Mouse (Mus musculus) macrophage (primary cell): Measurements from ENCODE around the gene Sf3a3. TPM values are rescaled to one million over a fixed set of nuclear protein-coding genes. Genes with fewer than 3 reads are reported as not detected.
"Not testable (repeated sequence)": the region's sequence is repeated elsewhere in the genome, so short reads cannot be mapped to it uniquely, and the experiment has no call there.

ENCODE experiments used
- H3K27ac ChIP-seq: fragments of 350-480 bp; formaldehyde crosslinking; 2 replicates; pipeline ENCODE4 v1.9.0; 2021
- H3K36me3 ChIP-seq: fragments of 350-480 bp; formaldehyde crosslinking; 2 replicates; pipeline ENCODE4 v1.9.0; 2021; ENCODE audit errors: inconsistent target
- H3K4me3 ChIP-seq: fragments of 350-480 bp; formaldehyde crosslinking; 2 replicates; pipeline ENCODE4 v1.9.0; 2021; ENCODE audit errors: inconsistent target
- H3K79me2 ChIP-seq: fragments of 350-480 bp; formaldehyde crosslinking; 2 replicates; pipeline ENCODE4 v1.9.0; 2021; ENCODE audit errors: inconsistent target
- WGBS: methylation state at CpG from one replicate; pipeline ENCODE4 v1.1.7; 2026; ENCODE audit warnings: inconsistent platforms; ENCODE audit not compliant: missing documents; 5-methylcytosine and 5-hydroxymethylcytosine counted together
- polyA plus RNA-seq: library from polyadenylated mRNA; stranded (reverse); fragments of 250-400 nt; gene quantifications from 3 replicates; pipeline ENCODE4 v1.2.4, GENCODE M21; 2018; ENCODE audit warnings: inconsistent platforms

The Sf3a3 gene
- polyA plus RNA-seq, 1 experiment from 2014 or later, result 62.7 TPM

DNA sequence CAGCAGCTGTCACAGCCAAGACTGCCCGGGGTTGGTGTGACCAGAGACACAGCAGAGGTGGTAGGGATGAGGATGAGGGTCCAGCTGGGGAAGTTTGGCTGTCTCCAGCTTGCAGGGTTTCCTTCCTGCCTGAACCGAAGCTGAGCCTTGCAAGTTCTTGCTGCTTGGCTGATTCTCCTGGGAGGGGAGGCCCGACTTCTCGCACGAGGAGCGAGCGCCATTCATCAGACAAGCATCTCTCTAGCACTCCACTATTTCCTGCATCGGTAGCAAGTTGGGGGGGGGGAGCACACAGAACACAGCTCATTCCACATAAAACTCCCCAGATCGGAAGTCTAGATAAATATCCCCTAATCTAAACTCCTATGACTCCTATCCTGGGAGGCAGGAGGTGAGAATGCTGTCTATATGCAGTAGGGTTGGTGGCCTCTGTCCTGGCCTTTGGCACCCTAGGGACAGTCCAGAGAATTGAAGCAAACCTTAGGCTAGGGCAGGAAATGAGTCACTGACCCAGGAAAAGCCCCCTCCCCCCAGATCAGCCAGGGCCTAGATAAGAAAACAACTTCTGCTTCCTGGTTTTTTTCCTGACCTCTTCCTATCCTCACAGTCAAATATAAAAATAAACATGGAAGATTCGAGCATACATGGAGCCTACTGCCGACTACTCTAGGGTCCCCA, 9.6 kb upstream of the Sf3a3 start:
- Histone ChIP-seq H3K4me3 (peak overlapping the region; percentile 35), H3K27ac (peak overlapping the region; percentile 99), H3K79me2 (peaks cover 65% of the 10 kb centered on the region), H3K36me3 (peaks cover 9% of the 10 kb centered on the region; the same call in 1 of the 2 replicates)
- 2% methylated on average over 11 of the region's 11 CpGs for WGBS

- WGBS, result 85% methylated on average over 23 of the region's 23 CpGs
- H3K27ac ChIP-seq, result peak overlapping the region; percentile 99
- H3K79me2 ChIP-seq, result peaks cover 64% of the 10 kb centered on the region
- no peak overlapping the region for H3K4me3 ChIP-seq
- H3K36me3 ChIP-seq, result peaks cover 9% of the 10 kb centered on the region; the same call in 1 of the 2 replicates
These were observed 8.8 kb upstream of the Sf3a3 start for GRCm38 (mm10) chr4:124705661-124706269.

GRCm38 (mm10) chr4:124707381-124708199, 7.0 kb upstream of the Sf3a3 start:
- WGBS, result 91% methylated on average over 16 of the region's 25 CpGs
- not testable (repeated sequence) for H3K36me3 ChIP-seq, H3K4me3 ChIP-seq
- peaks cover 46% of the 10 kb centered on the region for H3K79me2 ChIP-seq
- peak overlapping the region; percentile 99 for H3K27ac ChIP-seq

GRCm38 (mm10) chr4:124708200-124708517, 6.4 kb upstream of the Sf3a3 start:
- H3K27ac ChIP-seq, result peak overlapping the region; percentile 99
- no CpG with 5 or more reads among the region's 1 CpGs for WGBS
- not testable (repeated sequence) for H3K4me3 ChIP-seq, H3K36me3 ChIP-seq
- H3K79me2 ChIP-seq, result peaks cover 40% of the 10 kb centered on the region

DNA sequence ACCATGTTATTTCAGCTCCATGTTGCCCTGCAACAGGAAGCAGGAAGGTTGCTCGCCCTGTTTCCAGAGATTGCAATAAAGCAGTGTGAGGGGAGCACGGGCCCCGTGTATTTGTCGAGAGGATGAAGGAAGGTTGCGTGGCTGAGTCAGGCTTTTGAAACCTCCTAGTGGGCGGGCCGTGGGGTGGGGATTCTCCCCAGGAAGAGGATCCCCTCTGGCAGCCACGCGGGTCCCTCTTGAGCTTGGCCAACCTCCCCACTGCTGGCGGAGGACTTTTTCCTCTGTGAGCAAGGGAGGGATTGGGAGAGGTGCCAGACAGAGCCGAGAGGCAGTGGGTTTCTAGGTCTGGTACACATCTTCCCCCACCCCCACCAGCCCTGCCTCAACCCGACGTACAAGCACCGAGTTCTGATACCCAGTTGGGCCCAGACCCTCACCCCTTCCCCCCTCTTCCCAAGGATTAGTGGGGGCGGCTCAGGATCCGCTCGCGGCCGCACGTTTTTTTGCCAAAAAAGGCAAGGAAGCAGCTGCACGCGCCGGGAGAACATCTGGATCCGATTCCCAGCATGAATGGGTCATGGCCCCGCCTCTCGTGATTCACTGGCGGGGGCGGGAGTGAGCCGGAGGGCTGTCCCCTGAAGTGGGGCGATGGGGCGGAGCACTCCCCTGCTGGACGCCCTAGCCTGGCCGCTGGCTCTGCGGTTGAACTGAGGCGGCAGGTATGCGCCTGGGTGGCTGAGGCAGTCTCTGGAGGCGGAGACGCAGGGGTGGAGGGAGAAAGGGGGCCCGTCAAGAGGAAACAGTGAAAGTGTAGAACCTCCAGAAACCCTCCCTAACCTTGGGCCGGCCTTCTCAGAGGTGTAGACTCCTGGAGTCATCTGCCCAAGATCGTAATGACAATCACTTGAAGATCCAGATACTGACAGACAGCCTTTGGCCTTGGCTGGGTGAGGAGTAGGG, 5.8 kb upstream of the Sf3a3 start:
- Histone ChIP-seq H3K79me2 (peaks cover 33% of the 10 kb centered on the region), H3K27ac (peak overlapping the region; percentile 99), H3K4me3 (peak overlapping the region; percentile 22; the same call in 1 of the 2 replicates), H3K36me3 (peaks cover 9% of the 10 kb centered on the region; the same call in 1 of the 2 replicates)
- WGBS, result under 1% methylated on average over 34 of the region's 41 CpGs

DNA sequence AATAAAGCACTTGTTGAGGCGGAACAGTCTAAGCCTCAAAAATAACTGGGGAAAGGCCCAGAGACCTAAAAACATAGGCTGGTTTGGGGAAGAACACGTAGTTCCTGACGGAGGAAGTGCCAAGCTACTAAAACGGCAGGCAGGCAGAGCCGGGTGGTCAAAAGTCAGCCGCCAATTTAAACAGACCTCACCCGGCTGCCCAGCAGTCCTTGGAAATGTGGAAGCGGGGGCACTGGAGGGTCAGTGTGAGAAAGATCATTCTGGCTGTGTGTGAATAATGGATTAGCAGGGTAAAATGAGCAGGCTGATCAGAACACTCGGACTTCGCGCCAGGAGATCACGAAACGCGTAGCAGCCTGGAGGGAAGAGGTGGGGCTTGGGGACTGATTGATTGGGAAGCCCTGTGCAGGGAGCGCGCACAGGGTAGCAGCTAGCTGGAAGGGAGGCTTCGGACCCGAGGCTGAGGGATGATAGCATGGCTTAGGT, 4.6 kb upstream of the Sf3a3 start:
- Histone ChIP-seq H3K79me2 (peaks cover 29% of the 10 kb centered on the region), H3K4me3 (peak overlapping the region; percentile 20), H3K36me3 (peaks cover 9% of the 10 kb centered on the region; the same call in 1 of the 2 replicates), H3K27ac (peak overlapping the region; percentile 99)
- 1% methylated on average over 18 of the region's 18 CpGs for WGBS

DNA sequence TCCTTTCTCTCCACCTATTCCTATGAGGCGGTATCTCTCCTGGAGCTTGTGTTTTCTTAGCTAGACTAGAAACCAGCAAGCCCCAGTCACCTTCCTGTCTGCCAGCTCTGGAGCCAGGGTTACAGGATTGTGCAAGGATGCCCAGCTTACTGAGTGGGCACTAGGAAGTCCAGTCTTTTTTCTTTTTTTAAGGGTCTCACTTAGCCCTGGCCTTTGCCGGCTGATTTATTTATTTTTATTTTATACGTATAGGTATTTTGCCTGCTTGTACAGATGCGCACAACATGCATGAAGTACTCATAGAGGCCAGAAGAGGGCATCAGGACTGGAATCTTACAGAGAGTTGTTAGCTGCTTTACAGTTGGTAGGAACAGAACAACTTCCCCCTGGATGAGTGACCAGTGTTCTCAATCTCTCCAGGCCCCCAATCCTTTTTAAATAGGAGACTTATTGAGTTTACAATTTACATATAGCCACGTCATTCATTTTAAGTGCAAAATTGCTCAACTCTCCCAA, 3.7 kb upstream of the Sf3a3 start:
- Histone ChIP-seq H3K36me3 (peaks cover 9% of the 10 kb centered on the region; the same call in 1 of the 2 replicates), H3K4me3 (no peak overlapping the region), H3K27ac (peak overlapping the region; percentile 99), H3K79me2 (peaks cover 31% of the 10 kb centered on the region)
- 0% methylated on average over 5 of the region's 5 CpGs for WGBS

DNA sequence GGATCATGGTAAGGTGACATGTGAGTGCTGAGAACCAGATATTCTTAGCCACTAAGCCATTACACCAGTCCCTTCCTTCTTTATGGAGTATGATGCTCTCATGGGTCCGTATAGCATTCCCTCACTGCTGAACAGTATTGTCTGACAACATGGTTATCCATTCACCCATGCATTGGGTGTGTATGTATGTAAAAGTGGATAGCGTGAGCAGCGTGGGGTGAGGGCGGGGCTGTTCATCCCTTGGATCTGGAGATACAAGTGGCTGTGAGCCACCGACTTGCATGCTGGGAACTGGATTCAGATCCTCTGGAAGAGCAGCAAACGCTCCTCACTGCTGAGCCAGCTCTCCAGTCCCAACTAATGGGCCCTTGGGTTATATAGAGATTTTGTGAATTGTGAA, 2.0 kb upstream of the Sf3a3 start:
- Histone ChIP-seq H3K4me3 (no peak overlapping the region), H3K27ac (no peak overlapping the region), H3K79me2 (peaks cover 28% of the 10 kb centered on the region), H3K36me3 (peaks cover 1% of the 10 kb centered on the region; the same call in 1 of the 2 replicates)
- 96% methylated on average over 6 of the region's 6 CpGs for WGBS

GRCm38 (mm10) chr4:124713850-124714249, 726 bp upstream of the Sf3a3 start:
- peak overlapping the region; percentile 89; the same call in 1 of the 2 replicates for H3K4me3 ChIP-seq
- peaks cover 26% of the 10 kb centered on the region for H3K79me2 ChIP-seq
- peaks cover 14% of the 10 kb centered on the region for H3K36me3 ChIP-seq
- H3K27ac ChIP-seq, result peak overlapping the region; percentile 74; the same call in 1 of the 2 replicates
- WGBS, result 100% methylated on average over 3 of the region's 5 CpGs

- peaks cover 26% of the 10 kb centered on the region for H3K79me2 ChIP-seq
- H3K36me3 ChIP-seq, result peaks cover 60% of the 10 kb centered on the region
- 94% methylated on average over 4 of the region's 4 CpGs for WGBS
- H3K4me3 ChIP-seq, result no peak overlapping the region
- no peak overlapping the region for H3K27ac ChIP-seq
These were observed 4.5 kb downstream of the Sf3a3 start for GRCm38 (mm10) chr4:124719101-124719500.

GRCm38 (mm10) chr4:124726121-124726520, 11.5 kb downstream of the Sf3a3 start:
- 95% methylated on average over 6 of the region's 6 CpGs for WGBS
- Histone ChIP-seq H3K4me3 (no peak overlapping the region), H3K79me2 (no peaks in the 10 kb centered on the region), H3K27ac (no peak overlapping the region), H3K36me3 (peaks cover 96% of the 10 kb centered on the region)

DNA sequence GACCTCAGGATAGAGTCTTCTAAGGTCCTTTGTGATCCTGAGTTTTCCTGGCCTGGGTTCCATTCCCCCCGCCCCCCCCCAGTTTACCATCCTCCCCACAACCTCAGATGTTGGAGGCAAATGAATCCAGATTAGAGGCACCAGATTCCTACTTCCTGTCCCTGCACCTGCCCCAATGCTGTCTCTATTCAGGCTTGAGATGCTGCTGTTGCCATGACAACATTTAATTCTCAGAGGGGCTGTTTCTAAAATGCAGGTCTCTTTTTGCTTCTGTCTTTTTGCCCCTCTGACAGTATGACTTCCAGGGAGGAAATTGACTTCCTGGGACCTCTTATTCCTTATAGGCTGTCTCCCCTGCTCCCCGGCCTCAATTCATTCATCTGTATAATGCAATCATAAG, 22.4 kb downstream of the Sf3a3 start:
- H3K36me3 ChIP-seq, result no peaks in the 10 kb centered on the region; the same call in 1 of the 2 replicates
- H3K27ac ChIP-seq, result no peak overlapping the region; the same call in 1 of the 2 replicates
- H3K79me2 ChIP-seq, result no peaks in the 10 kb centered on the region
- 100% methylated on average over 2 of the region's 2 CpGs for WGBS
- H3K4me3 ChIP-seq, result no peak overlapping the region

GRCm38 (mm10) chr4:124737486-124737885, 22.9 kb downstream of the Sf3a3 start:
- peaks cover 5% of the 10 kb centered on the region; the same call in 1 of the 2 replicates for H3K79me2 ChIP-seq
- WGBS, result 92% methylated on average over 5 of the region's 5 CpGs
- H3K36me3 ChIP-seq, result no peaks in the 10 kb centered on the region
- H3K27ac ChIP-seq, result peak overlapping the region; percentile 91
- H3K4me3 ChIP-seq, result no peak overlapping the region; the same call in 1 of the 2 replicates
